Mouse (Mus musculus) liver, embryonic 16.5 days (tissue): Measurements from ENCODE around the gene Ctf2. TPM values are rescaled to one million over a fixed set of nuclear protein-coding genes. Genes with fewer than 3 reads are reported as not detected.
"Not testable (repeated sequence)": the region's sequence is repeated elsewhere in the genome, so short reads cannot be mapped to it uniquely, and the experiment has no call there.

Experiments
- ATAC-seq: fragments of 200-750 bp; cut with Nextera tagmentation; 2 replicates; pipeline ENCODE4 v1.8.0; 2017; ENCODE audit warnings: low read depth, mild to moderate bottlenecking, moderate number of reproducible peaks, moderate library complexity
- H3K27ac ChIP-seq: fragments of 300-500 bp; sonication (generic); 2 replicates; pipeline ENCODE4 v1.5.1; 2014; ENCODE audit warnings: mild to moderate bottlenecking, low read length
- H3K27me3 ChIP-seq: fragments of 300-500 bp; sonication (generic); 2 replicates; pipeline ENCODE4 v1.6.1; 2014; ENCODE audit warnings: low read depth, low read length, mixed read lengths; ENCODE audit not compliant: control insufficient read depth, insufficient read depth
- H3K36me3 ChIP-seq: fragments of 300-500 bp; sonication (generic); 2 replicates; pipeline ENCODE4 v1.6.1; 2014; ENCODE audit warnings: mild to moderate bottlenecking; ENCODE audit not compliant: control insufficient read depth, insufficient read depth
- H3K4me1 ChIP-seq: fragments of 300-500 bp; sonication (generic); 2 replicates; pipeline ENCODE4 v1.6.1; 2014; ENCODE audit warnings: low read depth, low read length, mixed read lengths; ENCODE audit not compliant: control insufficient read depth
- H3K4me2 ChIP-seq: fragments of 300-500 bp; sonication (generic); 2 replicates; pipeline ENCODE4 v1.6.1; 2014; ENCODE audit warnings: low read depth, low read length, mixed read lengths
- H3K4me3 ChIP-seq: fragments of 300-500 bp; sonication (generic); 2 replicates; pipeline ENCODE4 v1.5.1; 2014; ENCODE audit warnings: low read depth, mild to moderate bottlenecking, low read length
- H3K9ac ChIP-seq: fragments of 300-500 bp; sonication (generic); 2 replicates; pipeline ENCODE4 v1.6.1; 2014; ENCODE audit warnings: low read depth, low read length
- H3K9me3 ChIP-seq: fragments of 300-500 bp; sonication (generic); replicated peaks from 2 replicates; pipeline ENCODE4 v1.6.1; 2016; ENCODE audit warnings: low read length; ENCODE audit not compliant: control insufficient read depth
- WGBS: fragments of 180-500 bp; shearing (Covaris S2); extraction: QIAGEN DNeasy Blood & Tissue Kit; methylation state at CpG from one replicate; pipeline ENCODE4 v1.1.7; 2014; ENCODE audit not compliant: insufficient replicate concordance; 5-methylcytosine and 5-hydroxymethylcytosine counted together
- polyA plus RNA-seq: library from polyadenylated mRNA; unstranded; fragments of >200 nt; fragmentation: Nextera tagmentation; extraction: Ambion mirVana; gene quantifications from 2 replicates; pipeline ENCODE4 v1.2.1, GENCODE M21; 2015

The Ctf2 gene
- polyA plus RNA-seq = 0.05 TPM in 2 replicates

DNA sequence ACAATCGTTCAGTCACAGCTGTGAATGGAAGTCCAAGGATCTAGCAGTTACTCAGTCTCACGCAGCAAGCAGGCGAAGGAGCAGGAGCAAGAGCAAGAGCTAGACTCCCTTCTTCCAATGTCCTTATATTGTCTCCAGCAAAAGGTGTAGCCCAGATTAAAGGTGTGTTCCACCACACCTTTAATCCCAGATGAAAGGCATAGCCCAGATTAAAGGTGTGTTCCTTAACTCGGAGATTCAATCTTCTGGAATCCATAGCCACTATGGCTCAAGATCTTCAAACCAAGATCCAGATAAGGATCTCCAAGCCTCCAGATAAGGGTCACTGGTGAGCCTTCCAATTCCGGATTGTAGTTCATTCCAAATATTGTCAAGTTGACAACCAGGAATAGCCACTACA is at the start of gene Ctf2:
Gene Ctf2 (minus strand): TSS at position 101 of the 400 bp plus-strand sequence.
- not testable (repeated sequence) for ATAC-seq, H3K27ac ChIP-seq, H3K27me3 ChIP-seq, H3K4me1 ChIP-seq, H3K36me3 ChIP-seq, H3K4me2 ChIP-seq, H3K9ac ChIP-seq, H3K4me3 ChIP-seq, H3K9me3 ChIP-seq
- no CpG with 5 or more reads among the region's 5 CpGs for WGBS

DNA sequence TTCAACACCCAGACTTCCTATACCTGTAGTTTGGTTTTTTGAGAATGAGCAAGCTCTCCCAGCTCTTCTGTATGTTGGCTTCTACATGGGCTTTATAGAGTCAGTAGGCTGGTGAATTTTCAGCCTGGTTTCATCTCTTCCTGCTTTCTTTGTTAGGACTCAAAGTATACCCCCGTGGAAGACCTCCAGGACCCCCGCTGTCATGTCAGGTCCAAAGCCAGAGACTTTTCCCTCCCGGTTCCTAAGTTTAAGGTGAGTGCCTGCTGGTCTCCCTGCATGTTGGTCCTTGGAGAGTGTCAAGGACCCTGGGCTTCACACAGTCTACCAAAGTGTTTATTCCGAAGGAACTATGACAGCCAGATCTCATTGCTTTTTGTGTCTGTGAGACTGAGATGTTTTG is 46.4 kb upstream of the Ctf2 start:
- no peaks in the 10 kb centered on the region for H3K27me3 ChIP-seq
- peak overlapping the region; percentile 84 for H3K4me2 ChIP-seq
- ATAC-seq = no peak
- 78% methylated on average over 4 of the region's 4 CpGs for WGBS
- no peak overlapping the region; the same call in 1 of the 2 replicates for H3K27ac ChIP-seq
- no peaks in the 10 kb centered on the region for H3K9me3 ChIP-seq
- H3K4me1 ChIP-seq = peaks cover 21% of the 10 kb centered on the region
- peak overlapping the region; percentile 88 for H3K9ac ChIP-seq
- H3K4me3 ChIP-seq = peak overlapping the region; percentile 83
- peaks cover 17% of the 10 kb centered on the region for H3K36me3 ChIP-seq

DNA sequence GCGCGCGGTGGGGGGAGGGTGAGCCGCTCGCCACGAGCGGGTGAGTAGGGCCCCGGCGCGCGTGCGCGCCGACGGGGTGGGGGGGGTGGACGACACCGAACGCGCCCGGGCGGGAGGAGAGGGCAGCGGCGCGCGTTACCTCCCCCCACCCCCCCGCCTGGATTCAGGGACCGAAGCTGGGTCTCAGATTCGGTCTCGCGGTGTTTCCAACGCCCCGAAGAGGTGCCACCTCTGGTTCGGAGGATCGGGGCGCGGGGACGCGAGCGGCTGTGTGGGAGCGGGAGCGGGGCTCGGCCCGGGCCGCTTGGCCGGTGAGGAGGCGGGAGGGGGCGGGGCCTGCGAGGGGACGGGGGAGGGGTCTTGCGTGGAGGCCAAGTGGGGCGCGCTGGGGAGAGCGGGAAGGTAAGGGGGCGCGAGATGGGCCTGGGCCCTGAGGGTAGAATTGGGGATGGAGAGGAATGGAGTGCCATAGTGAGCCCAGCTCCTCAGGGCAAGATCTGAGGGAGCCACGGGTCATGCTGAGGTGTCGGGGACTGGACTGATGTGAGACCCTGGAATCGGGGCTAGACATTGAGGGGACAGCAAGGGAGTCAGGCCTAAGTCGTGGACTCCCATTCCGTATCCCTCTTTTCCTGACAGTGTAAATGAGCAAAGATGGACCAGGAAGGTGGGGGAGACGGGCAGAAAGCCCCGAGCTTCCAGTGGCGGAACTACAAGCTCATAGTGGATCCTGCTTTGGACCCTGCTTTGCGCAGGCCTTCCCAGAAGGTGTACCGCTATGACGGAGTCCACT is 45.7 kb upstream of the Ctf2 start:
- Histone ChIP-seq H3K27me3 (no peaks in the 10 kb centered on the region), H3K4me2 (peak overlapping the region; percentile 84), H3K4me3 (peak overlapping the region; percentile 83), H3K9ac (peak overlapping the region; percentile 88), H3K27ac (peak overlapping the region; percentile 96), H3K9me3 (no peaks in the 10 kb centered on the region), H3K4me1 (peaks cover 21% of the 10 kb centered on the region), H3K36me3 (peaks cover 17% of the 10 kb centered on the region)
- 3% methylated on average over 40 of the region's 66 CpGs for WGBS
- ATAC-seq = peak; percentile 46

DNA sequence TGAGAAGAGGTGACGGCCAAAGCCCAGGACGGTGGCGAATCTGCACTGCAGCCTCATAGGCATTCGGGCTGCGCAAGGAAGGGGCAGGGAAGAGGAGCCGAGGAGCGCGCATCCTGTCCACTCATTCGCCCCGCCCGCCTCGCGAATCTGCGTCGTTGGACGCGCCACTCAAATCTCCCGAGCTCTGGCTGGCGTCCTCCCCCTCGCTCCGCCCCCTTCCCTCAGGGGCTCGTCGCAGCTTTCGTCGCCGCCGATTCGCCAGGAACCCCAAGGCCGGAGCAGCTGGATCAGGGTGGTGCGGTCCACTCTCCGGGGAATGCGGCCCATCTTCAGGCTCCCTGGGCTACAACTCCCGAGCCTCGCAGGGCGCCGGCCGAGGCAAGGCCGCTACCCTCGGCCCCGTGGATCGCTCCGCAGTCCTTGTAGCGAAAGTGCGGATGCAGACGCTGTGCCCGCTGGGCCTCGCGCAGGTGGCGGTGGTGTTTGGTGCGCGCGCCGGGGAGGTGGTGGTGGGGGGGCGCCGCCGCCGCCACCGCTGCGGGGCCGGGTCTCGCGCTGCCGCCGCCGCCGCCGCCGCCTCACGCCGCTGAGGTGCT is 45.0 kb upstream of the Ctf2 start:
- Histone ChIP-seq H3K36me3 (peaks cover 13% of the 10 kb centered on the region), H3K4me2 (peak overlapping the region; percentile 84), H3K9me3 (no peaks in the 10 kb centered on the region), H3K4me3 (peak overlapping the region; percentile 83), H3K27me3 (no peaks in the 10 kb centered on the region), H3K4me1 (peaks cover 26% of the 10 kb centered on the region), H3K27ac (peak overlapping the region; percentile 96), H3K9ac (peak overlapping the region; percentile 88)
- peak; percentile 91 for ATAC-seq
- WGBS = under 1% methylated on average over 60 of the region's 70 CpGs

DNA sequence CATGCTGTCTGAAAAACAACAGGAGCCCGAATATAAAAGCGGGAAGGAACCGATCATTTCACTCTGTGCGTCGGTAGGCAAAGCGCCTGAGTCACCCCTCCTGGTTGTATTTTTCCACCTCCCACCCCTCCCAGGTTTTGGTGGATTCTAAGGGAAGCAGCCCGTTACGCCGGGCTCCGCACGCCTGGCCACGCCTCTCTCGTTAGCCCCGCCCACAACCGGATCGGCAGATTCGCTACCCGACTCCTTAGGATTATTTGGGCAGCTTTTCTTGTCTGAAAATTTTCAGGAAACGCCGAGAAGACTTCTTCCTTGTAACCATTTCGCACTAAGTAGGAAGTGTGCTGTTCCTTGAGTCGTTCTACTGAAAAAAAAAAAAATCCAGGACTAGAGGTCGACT is 44.5 kb upstream of the Ctf2 start, which contains the start of gene Setd1a:
Gene Setd1a (plus strand): TSS at position 245 of the 400 bp plus-strand sequence.
- peak within 1 kb of the TSS; percentile 83 for H3K4me3 ChIP-seq
- H3K27me3 ChIP-seq = no peaks in the 10 kb centered on the region
- peak; percentile 58 for ATAC-seq
- peak within 1 kb of the TSS; percentile 88 for H3K9ac ChIP-seq
- peak within 1 kb of the TSS; percentile 84 for H3K4me2 ChIP-seq
- H3K4me1 ChIP-seq = peaks cover 30% of the 10 kb centered on the region
- H3K36me3 ChIP-seq = peaks cover 13% of the 10 kb centered on the region
- no peaks in the 10 kb centered on the region for H3K9me3 ChIP-seq
- peak within 1 kb of the TSS; percentile 96 for H3K27ac ChIP-seq
- 0% methylated on average over 23 of the region's 23 CpGs for WGBS

DNA sequence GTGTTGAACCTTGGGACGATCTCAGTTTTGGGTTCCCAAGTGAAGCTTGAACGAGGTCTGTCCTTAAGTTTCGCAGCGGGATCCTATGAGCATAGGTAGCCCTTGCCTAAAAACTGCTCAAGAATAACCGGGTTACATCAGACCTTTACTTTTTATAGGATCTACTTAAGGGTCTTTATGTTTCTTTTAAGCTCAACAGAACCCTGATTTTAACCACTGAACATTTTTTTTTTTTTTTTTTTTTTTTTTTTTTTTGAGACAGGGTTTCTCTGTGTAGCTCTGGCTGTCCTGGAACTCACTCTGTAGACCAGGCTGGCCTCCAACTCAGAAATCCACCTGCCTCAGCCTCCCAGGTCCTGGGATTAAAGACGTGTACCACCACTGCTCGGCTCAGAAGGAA is 43.9 kb upstream of the Ctf2 start:
- H3K27me3 ChIP-seq, H3K9me3 ChIP-seq, H3K27ac ChIP-seq, H3K36me3 ChIP-seq, ATAC-seq: not testable (repeated sequence)
- peak overlapping the region; percentile 88 for H3K9ac ChIP-seq
- peak overlapping the region; percentile 83 for H3K4me3 ChIP-seq
- H3K4me2 ChIP-seq = peak overlapping the region; percentile 84
- peaks cover 36% of the 10 kb centered on the region for H3K4me1 ChIP-seq
- 71% methylated on average over 7 of the region's 7 CpGs for WGBS

DNA sequence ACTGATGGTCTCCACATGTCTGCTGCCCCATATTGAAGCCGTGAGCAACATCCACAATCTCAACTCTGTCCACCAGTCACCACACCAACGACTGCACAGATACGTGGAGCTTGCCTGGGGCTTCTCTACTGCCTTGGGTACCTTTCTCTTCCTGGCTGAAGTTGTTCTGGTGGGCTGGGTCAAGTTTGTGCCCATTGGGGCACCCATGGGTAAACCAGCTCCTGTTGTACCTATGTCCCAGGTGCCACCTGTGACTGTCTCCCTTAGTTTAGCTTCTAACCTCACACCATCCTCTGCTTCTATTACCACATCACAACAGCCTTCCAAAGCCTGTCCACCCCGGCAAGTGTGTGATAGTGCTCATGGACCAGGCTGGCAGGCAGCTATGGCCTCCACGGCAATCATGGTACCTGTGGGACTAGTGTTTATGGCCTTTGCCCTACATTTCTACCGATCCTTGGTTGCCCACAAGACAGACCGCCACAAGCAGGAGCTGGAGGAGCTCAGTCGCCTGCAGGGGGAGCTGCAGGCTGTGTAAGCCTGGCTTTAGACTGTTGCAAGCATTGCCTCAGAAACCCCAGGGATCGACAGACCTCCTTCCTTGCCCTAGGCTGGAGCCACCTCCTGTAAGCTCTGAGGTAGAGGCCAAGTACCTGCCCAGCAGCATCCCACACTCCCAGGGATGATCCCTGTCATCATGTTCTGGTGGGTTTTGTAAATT is 41.9 kb upstream of the Ctf2 start:
- H3K27ac ChIP-seq = no peak overlapping the region
- 36% methylated on average over 9 of the region's 9 CpGs for WGBS
- no peak for ATAC-seq
- no peak overlapping the region for H3K4me3 ChIP-seq
- H3K36me3 ChIP-seq = no peaks in the 10 kb centered on the region
- H3K9ac ChIP-seq = no peak overlapping the region
- peaks cover 55% of the 10 kb centered on the region for H3K4me1 ChIP-seq
- no peaks in the 10 kb centered on the region for H3K9me3 ChIP-seq
- H3K27me3 ChIP-seq = no peaks in the 10 kb centered on the region
- no peak overlapping the region for H3K4me2 ChIP-seq

DNA sequence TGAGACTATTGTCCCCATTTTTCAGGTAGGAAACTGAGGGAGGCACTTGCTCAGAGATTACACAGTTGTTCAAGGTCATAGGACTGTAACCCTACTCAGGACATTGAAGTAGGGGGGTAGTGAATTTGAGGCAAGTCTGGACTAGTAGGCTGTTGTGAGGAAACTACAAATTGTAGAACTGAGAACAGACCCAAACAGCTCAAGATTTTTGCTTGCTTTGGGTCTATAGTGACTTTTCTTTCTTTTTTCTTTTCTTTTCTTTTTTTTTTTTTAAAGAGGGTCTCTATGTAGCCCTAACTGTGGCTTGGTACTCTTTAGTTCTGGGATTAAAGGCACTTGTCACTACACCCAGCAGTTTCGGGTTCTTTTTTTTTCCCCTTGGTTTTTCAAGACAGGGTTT is 40.6 kb upstream of the Ctf2 start:
- no peak overlapping the region for H3K9ac ChIP-seq
- WGBS = 89% methylated on average over 1 of the region's 1 CpGs
- no peak overlapping the region for H3K4me3 ChIP-seq
- no peaks in the 10 kb centered on the region for H3K27me3 ChIP-seq
- no peak overlapping the region for H3K4me2 ChIP-seq
- peaks cover 57% of the 10 kb centered on the region for H3K4me1 ChIP-seq
- no peaks in the 10 kb centered on the region for H3K9me3 ChIP-seq
- ATAC-seq = no peak
- H3K27ac ChIP-seq = no peak overlapping the region
- no peaks in the 10 kb centered on the region for H3K36me3 ChIP-seq
